Mouse (Mus musculus): ENCODE results near the gene Ttc19. TPM values are rescaled to one million over a fixed set of nuclear protein-coding genes. Genes with fewer than 3 reads are reported as not detected.

The Ttc19 gene
- polyA plus RNA-seq, 1 experiment from 2014 or later: 20.5 TPM

DNA sequence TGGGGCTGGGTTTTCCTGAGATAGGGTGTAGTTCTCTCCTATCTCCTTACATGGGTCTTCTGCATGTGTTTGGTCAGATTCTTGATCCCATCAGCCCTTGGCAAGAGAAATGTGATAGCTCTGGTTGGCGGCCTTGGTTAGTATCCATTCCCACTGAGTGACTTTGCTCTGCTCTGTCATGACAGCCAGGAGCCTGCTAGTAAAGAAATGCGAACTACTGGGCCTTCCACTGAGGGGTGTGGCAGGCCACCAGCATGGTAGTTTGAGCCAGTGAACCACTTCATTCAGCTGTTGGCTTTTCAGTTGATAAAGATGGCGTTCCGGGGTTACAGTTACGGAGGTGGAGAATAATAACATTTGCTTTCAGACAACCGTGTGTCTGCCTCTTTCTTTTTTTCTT, 17.6 kb downstream of the Ttc19 start:
- no peaks in the 10 kb centered on the region for H3K9me3 ChIP-seq

DNA sequence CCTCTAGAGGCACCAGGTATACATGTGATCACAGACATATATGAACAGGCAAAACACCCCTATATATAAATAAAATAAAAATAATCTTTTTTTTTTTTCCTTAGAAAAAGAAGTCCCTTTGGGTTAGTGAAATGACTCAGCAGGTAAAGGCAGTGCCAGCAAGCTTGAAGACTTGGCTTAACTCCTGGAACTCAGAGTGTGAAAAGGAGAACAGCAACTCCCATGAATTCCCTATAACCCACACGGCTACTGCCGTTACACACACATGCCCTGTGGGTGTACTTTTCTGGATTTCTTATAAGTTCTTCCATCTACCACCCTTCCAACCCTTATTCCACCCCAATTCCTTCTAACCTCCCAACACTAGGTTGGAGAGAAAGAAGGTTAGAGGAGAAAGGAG, 24.6 kb downstream of the Ttc19 start:
- H3K4me1 ChIP-seq (replicated peaks): peaks cover 6% of the 10 kb centered on the region
- H3K27ac ChIP-seq: no peak overlapping the region
- peaks cover 52% of the 10 kb centered on the region for H3K36me3 ChIP-seq
- H3K4me3 ChIP-seq: no peak overlapping the region
- no peak for DNase-seq (ENCODE audit: low spot score)
- H3K9me3 ChIP-seq: no peaks in the 10 kb centered on the region
- WGBS: 97% methylated on average over 2 of the region's 2 CpGs
- no peaks in the 10 kb centered on the region for H3K27me3 ChIP-seq (ENCODE audit: insufficient read depth, poor library complexity, severe bottlenecking)

More for the DNA sequence above, 17.6 kb downstream of the Ttc19 start:
- Histone ChIP-seq H3K27me3 (ENCODE audit: insufficient read depth, poor library complexity, severe bottlenecking) (no peaks in the 10 kb centered on the region), H3K4me3 (no peak overlapping the region), H3K4me1 (replicated peaks) (peaks cover 6% of the 10 kb centered on the region), H3K27ac (no peak overlapping the region), H3K36me3 (peaks cover 33% of the 10 kb centered on the region)
- 90% methylated on average over 6 of the region's 6 CpGs for WGBS
- no peak for DNase-seq (ENCODE audit: low spot score)

DNA sequence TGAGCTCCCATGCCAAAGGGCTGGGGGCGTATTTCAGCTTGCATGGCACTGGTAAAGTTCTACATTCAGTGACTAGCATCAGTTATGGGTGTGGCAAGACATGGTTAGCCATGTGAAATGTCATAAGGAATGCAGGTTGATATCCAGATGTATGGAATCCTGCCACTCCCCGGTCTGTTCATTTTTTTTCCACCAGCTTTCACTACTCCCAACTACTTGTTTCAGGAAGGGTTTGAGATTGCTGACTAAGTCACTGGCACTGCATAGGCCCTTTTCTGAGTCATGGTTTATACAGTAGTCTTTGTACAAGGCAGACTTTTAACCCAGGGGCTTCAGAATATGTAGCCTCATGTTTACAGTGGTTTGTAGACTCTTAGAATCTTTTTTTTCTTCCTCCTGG, 28.0 kb downstream of the Ttc19 start:
- no peak for DNase-seq (ENCODE audit: low spot score)
- no peaks in the 10 kb centered on the region for H3K9me3 ChIP-seq
- H3K27me3 ChIP-seq (ENCODE audit: insufficient read depth, poor library complexity, severe bottlenecking): no peaks in the 10 kb centered on the region
- H3K4me1 ChIP-seq (replicated peaks): no peaks in the 10 kb centered on the region
- H3K27ac ChIP-seq: no peak overlapping the region
- WGBS: 91% methylated on average over 2 of the region's 2 CpGs
- no peak overlapping the region for H3K4me3 ChIP-seq
- H3K36me3 ChIP-seq: peaks cover 84% of the 10 kb centered on the region

DNA sequence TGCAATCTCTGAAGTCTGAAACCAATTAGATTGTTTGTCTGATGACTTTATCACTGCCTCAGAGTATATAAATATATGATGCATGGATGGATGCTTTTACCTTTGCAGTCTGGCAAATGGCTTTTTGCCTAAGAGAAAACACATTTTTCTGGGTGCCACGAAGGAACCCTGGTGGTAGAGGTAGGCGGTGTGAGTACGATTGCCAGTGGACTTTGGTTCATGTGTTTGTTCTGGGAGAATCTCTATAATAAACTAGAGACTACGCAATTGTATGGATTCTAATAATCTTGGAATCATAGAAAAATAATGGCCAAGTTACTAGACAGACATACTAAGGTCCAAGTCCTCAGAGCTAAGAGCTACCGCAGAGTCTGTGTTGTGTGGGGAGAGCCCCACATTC, 33.7 kb downstream of the Ttc19 start:
- 98% methylated on average over 5 of the region's 5 CpGs for WGBS
- no peaks in the 10 kb centered on the region for H3K27me3 ChIP-seq (ENCODE audit: insufficient read depth, poor library complexity, severe bottlenecking)
- no peak for DNase-seq (ENCODE audit: low spot score)
- no peaks in the 10 kb centered on the region for H3K9me3 ChIP-seq
- H3K4me1 ChIP-seq (replicated peaks): no peaks in the 10 kb centered on the region
- no peak overlapping the region for H3K27ac ChIP-seq
- H3K36me3 ChIP-seq: peaks cover 98% of the 10 kb centered on the region
- no peak overlapping the region for H3K4me3 ChIP-seq

DNA sequence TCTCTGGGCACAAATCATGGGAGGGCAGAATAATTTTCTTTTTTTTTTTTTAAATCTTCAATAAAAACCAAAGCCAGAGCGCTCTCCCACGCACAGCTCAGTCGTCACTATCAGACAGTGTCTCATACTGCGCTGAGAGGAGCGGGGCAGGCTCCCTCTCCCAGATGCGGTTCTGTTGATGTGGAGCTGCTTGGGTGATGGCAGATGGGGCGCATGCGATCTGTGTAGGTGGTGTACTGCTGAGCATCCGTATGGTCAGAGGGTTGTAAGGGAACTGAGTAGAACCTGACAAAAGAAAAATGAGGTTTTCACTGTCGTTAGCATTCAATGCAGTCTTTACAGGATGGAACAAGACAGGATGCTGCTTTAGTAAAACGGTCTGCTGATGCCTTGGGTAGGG, 36.5 kb downstream of the Ttc19 start:
- Histone ChIP-seq H3K27me3 (ENCODE audit: insufficient read depth, poor library complexity, severe bottlenecking) (no peaks in the 10 kb centered on the region), H3K27ac (no peak overlapping the region), H3K4me1 (replicated peaks) (no peaks in the 10 kb centered on the region), H3K9me3 (no peaks in the 10 kb centered on the region), H3K4me3 (no peak overlapping the region), H3K36me3 (peaks cover 99% of the 10 kb centered on the region)
- WGBS: 92% methylated on average over 11 of the region's 11 CpGs
- DNase-seq (ENCODE audit: low spot score): no peak

DNA sequence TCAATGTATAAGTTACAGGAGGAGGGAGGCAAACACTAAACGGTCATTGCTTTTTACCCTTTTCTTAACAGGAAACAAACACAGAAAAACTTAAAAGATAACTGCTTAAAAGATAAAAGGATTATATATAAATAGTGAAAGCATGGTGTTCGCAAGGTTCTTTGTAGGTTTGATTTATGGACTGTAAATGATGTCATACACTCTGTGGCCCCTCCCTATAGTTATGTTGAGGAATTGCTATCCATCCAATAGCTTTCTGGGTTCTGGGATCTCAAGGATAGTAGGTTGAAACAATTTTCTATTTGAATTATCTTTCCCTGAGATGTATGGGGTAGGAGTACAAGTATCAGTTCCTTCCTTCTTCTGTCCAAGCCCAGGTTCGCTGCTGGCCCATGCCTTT, 38.8 kb downstream of the Ttc19 start:
- WGBS: 94% methylated on average over 3 of the region's 3 CpGs
- Histone ChIP-seq H3K4me3 (no peak overlapping the region), H3K4me1 (replicated peaks) (no peaks in the 10 kb centered on the region), H3K9me3 (no peaks in the 10 kb centered on the region), H3K27me3 (ENCODE audit: insufficient read depth, poor library complexity, severe bottlenecking) (no peaks in the 10 kb centered on the region), H3K36me3 (peaks cover 99% of the 10 kb centered on the region), H3K27ac (no peak overlapping the region)
- no peak for DNase-seq (ENCODE audit: low spot score)

DNA sequence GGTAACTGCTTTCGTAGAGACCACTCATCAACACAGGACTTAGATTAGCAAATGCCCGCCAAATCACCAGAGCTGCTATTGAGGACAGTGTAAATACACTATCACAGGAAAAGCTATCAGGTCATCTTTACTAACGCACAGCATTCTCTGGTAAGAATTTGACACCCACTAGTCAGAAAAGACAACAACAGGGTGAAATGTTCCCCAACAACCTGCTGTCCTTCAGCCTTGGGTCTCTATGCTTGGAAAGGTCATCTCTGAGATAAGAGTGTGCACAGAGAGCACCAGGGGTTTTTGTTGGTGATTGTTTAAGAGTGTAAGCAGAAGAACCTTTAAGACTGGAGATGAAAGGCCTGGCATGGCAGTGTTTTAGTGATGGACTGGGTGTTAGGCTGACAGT, 42.4 kb downstream of the Ttc19 start:
- H3K27ac ChIP-seq: no peak overlapping the region
- no peak for DNase-seq (ENCODE audit: low spot score)
- H3K36me3 ChIP-seq: peaks cover 99% of the 10 kb centered on the region
- no peaks in the 10 kb centered on the region for H3K4me1 ChIP-seq (replicated peaks)
- H3K27me3 ChIP-seq (ENCODE audit: insufficient read depth, poor library complexity, severe bottlenecking): no peaks in the 10 kb centered on the region
- WGBS: 93% methylated on average over 3 of the region's 3 CpGs
- H3K4me3 ChIP-seq: no peak overlapping the region
- no peaks in the 10 kb centered on the region for H3K9me3 ChIP-seq

DNA sequence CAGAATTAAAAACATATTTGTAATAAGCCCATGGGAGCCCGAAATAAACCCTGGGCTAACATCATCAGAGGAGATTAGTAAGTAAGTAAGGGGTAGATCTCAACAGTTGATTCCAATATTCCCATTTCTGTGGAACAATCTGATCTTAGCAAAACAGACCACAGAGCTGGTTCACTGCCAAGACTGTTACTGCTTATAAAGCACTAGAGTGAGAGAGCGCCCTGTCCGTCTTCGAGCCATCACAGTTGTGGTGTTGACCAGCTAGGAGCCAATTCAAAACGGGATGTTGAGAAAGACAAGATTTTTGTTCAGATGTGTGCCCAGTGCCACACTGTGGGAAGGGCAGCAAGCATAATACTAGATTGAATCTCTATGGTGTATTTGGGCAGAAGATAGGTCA, 49.9 kb downstream of the Ttc19 start:
- H3K9me3 ChIP-seq: no peaks in the 10 kb centered on the region
- no peak overlapping the region for H3K4me3 ChIP-seq
- peaks cover 100% of the 10 kb centered on the region for H3K36me3 ChIP-seq
- WGBS: 95% methylated on average over 5 of the region's 5 CpGs
- H3K27ac ChIP-seq: no peak overlapping the region
- no peaks in the 10 kb centered on the region for H3K4me1 ChIP-seq (replicated peaks)
- no peaks in the 10 kb centered on the region for H3K27me3 ChIP-seq (ENCODE audit: insufficient read depth, poor library complexity, severe bottlenecking)
- no peak for DNase-seq (ENCODE audit: low spot score)

DNA sequence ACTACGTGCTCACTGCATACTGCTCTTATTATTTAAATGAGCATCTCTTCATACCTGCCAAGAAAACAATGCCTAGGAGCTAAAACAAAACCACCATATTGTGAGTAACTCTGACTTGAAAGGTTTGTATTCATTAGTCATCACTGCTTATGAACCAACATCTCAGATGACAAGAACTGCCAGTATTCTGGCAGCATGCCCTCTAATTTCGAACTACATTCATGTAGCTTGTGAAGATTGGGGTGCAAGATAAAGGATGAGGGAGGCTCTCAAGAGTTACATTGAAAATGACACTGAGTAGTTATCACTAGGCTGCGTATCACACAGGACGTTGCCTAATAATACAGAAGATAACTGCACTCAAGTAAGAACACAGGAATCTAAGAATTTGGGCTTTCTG, 51.0 kb downstream of the Ttc19 start:
- Histone ChIP-seq H3K27ac (no peak overlapping the region), H3K9me3 (no peaks in the 10 kb centered on the region), H3K36me3 (peaks cover 100% of the 10 kb centered on the region), H3K4me3 (no peak overlapping the region), H3K4me1 (replicated peaks) (no peaks in the 10 kb centered on the region), H3K27me3 (ENCODE audit: insufficient read depth, poor library complexity, severe bottlenecking) (no peaks in the 10 kb centered on the region)
- 94% methylated on average over 4 of the region's 4 CpGs for WGBS
- no peak for DNase-seq (ENCODE audit: low spot score)

DNA sequence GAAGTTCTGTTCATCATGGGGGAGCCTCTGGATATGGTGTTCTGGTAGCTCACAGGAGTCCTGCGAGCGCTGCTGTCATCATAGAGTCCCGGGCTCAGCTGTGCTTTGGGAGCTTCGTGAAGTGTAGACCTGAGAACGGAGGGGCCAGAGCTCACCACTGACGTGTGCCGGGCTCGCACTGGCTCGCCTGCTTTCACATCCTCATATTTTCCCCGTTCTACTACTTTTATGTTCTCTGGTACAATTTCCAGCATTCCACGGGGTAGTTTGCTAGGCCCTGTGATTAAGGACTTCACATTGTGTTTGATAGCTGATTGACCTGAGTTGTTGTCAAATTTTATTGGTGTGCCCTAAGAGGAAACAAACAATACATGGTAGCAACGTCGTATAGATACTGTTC, 61.7 kb downstream of the Ttc19 start:
- no peak for DNase-seq (ENCODE audit: low spot score)
- H3K9me3 ChIP-seq: no peaks in the 10 kb centered on the region
- H3K27ac ChIP-seq: no peak overlapping the region
- no peaks in the 10 kb centered on the region for H3K27me3 ChIP-seq (ENCODE audit: insufficient read depth, poor library complexity, severe bottlenecking)
- no peaks in the 10 kb centered on the region for H3K4me1 ChIP-seq (replicated peaks)
- 96% methylated on average over 13 of the region's 13 CpGs for WGBS
- no peak overlapping the region for H3K4me3 ChIP-seq
- peaks cover 90% of the 10 kb centered on the region for H3K36me3 ChIP-seq

DNA sequence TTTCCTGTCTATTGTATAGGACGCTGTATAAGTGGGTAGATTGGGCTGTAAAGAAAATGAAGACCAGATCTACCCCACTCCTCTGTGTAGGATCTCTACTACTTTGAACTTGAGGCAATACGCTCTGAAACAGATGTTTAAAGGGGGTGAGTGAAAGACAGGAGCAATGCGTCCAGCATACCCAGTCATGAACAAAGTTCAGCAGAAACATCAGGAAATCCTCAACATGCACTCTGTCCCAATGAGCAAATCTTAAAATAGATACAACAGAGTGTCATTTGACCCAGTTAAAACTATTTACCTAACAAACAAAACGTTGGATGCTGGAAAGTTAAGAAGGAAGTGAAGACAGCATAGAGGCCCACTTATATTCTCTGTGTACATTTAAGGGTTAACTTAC, 70.7 kb downstream of the Ttc19 start:
- 93% methylated on average over 4 of the region's 4 CpGs for WGBS
- Histone ChIP-seq H3K27ac (no peak overlapping the region), H3K27me3 (ENCODE audit: insufficient read depth, poor library complexity, severe bottlenecking) (no peaks in the 10 kb centered on the region), H3K4me3 (no peak overlapping the region), H3K36me3 (peaks cover 100% of the 10 kb centered on the region), H3K4me1 (replicated peaks) (no peaks in the 10 kb centered on the region), H3K9me3 (no peaks in the 10 kb centered on the region)
- no peak for DNase-seq (ENCODE audit: low spot score)

DNA sequence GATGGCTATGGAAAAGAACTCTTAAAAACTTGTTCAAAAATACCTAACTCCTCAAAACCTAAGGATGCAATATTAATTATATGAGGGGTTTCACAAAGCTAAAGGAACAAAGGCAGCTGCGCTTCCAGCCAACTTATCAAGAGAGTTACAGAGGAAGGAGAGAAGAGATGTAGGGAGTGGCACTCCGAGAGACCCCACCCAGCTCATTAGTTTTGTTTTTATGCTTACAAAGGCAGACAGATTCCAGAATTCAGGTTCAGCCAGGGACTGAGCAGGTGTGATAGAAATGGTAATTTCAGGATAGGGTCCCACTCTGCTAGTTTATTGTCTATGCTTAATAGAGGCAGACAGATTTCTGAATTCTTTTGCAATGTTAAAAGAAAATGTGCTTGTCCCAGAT, 73.9 kb downstream of the Ttc19 start:
- H3K27ac ChIP-seq: no peak overlapping the region

DNA sequence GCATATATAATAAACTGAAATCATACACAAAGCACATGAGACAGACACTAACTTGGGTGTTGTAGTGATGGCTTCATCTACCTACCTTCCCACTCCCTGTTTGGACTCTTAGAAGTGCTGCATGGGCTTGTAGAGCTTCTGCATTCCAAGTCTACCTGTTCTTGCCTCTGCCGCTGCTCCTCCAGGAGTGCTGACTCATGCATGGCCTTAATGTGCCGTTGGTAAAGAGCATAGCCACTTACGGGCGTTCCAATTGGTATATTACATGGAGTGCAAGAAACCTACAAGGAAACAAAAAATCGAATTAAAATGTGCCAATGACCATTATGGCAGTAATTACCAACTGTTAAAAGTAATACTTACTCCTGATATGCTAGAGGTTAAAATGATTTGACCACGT, 85.6 kb downstream of the Ttc19 start:
- WGBS: 96% methylated on average over 6 of the region's 6 CpGs
- no peak overlapping the region for H3K27ac ChIP-seq
- H3K27me3 ChIP-seq (ENCODE audit: insufficient read depth, poor library complexity, severe bottlenecking): no peaks in the 10 kb centered on the region
- H3K9me3 ChIP-seq: no peaks in the 10 kb centered on the region
- no peak overlapping the region for H3K4me3 ChIP-seq
- no peaks in the 10 kb centered on the region for H3K4me1 ChIP-seq (replicated peaks)
- DNase-seq (ENCODE audit: low spot score): no peak
- peaks cover 86% of the 10 kb centered on the region for H3K36me3 ChIP-seq

More for the DNA sequence above, 73.9 kb downstream of the Ttc19 start:
- H3K36me3 ChIP-seq: peaks cover 95% of the 10 kb centered on the region
- no peak for DNase-seq (ENCODE audit: low spot score)
- H3K4me1 ChIP-seq (replicated peaks): no peaks in the 10 kb centered on the region
- H3K4me3 ChIP-seq: no peak overlapping the region
- H3K9me3 ChIP-seq: no peaks in the 10 kb centered on the region
- 91% methylated on average over 2 of the region's 2 CpGs for WGBS
- no peaks in the 10 kb centered on the region for H3K27me3 ChIP-seq (ENCODE audit: insufficient read depth, poor library complexity, severe bottlenecking)

DNA sequence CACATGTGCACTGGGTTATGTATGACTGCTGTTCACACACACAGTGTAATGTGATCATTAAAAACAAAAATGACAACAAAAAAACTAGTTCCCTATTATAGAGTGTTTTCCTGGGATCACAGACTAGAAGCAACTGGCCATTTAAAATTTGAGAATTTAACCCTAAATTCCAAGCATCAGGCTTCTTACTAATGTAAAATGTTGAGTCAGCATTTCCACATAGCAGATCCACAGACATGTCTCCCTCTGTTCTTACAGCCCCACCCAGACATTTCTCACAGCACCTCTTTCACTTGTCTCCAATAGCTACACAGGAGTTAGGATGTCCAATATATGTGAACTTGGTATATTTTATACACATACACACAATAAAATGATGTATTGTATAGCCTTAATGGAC, 88.7 kb downstream of the Ttc19 start:
- Histone ChIP-seq H3K9me3 (no peaks in the 10 kb centered on the region), H3K27me3 (ENCODE audit: insufficient read depth, poor library complexity, severe bottlenecking) (no peaks in the 10 kb centered on the region), H3K4me3 (no peak overlapping the region), H3K4me1 (replicated peaks) (no peaks in the 10 kb centered on the region), H3K27ac (no peak overlapping the region), H3K36me3 (peaks cover 92% of the 10 kb centered on the region)
- DNase-seq (ENCODE audit: low spot score): no peak
